Mouse (Mus musculus): ENCODE results near the gene Lsr.

DNA sequence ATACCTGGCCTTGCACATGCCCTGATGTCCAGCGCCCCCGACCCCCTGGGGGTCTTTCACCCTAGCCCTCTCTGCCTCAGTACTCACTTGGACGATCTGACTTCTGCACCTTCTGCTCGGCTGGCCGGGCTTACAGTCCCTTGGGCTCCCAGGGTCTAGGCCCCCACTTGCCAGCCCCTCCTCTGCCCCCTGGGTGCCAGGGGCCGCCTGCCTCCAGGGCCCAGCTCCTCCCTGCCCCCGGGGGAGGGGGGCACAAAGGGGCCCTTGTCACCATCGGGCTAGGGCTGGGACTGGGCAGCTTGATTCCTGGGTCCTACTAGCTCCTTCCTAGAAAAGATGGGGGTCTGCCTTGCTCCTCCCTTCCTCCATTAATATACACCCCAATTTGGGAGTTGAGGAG is 58.5 kb downstream of the Lsr start, which contains the start of gene Mag:
- no peak for TF ChIP-seq GATA1 (IDR thresholded peaks at IDR 0.05; ENCODE audit: borderline replicate concordance, low read length)
- no peak for TF ChIP-seq FLI1 (IDR thresholded peaks at IDR 0.05; ENCODE audit: low read length)

Measured in megakaryocyte, embryonic 14.5 days (primary cell).